Mouse (Mus musculus): ENCODE measurements around the gene Tubg1. TPM values are rescaled to one million over a fixed set of nuclear protein-coding genes. Genes with fewer than 3 reads are reported as not detected.
A peak's percentile ranks its signal among the peaks of the same experiment; 100 is the strongest.
"Not testable (repeated sequence)": the region's sequence is repeated elsewhere in the genome, so short reads cannot be mapped to it uniquely, and the experiment has no call there.

Gene Tubg1
- polyA plus RNA-seq, 1 experiment from 2014 or later: 72.6 TPM

DNA sequence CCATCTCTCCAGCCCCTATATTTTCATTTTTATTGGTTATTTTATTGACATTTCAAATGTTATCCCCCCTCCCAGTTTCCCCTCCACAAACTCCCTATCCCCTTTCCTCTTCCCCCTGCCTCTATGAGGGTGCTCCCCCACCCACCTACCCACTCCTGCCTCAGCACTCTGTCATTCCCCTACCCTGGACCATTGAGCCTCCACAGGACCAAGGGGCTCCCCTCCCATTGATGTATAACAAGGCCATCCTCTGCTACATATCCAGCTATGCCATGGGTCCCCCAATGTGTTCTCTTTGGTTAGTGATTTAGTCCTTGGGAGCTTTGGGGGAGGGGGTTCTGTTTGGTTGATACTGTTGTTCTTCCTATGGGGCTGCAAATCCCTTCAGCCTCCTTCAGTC lies 34.9 kb downstream of the Tubg1 start:
- no peak for ATAC-seq (replicated peaks; ENCODE audit: extremely low read depth, insufficient read depth, low FRiP score)
- Histone ChIP-seq H3K36me3 (ENCODE audit: control insufficient read depth, insufficient read depth) (no peaks in the 10 kb centered on the region), H3K4me3 (ENCODE audit: low read length) (no peak overlapping the region), H3K9ac (ENCODE audit: low read length) (no peak overlapping the region), H3K4me1 (ENCODE audit: control insufficient read depth, insufficient read depth, low read length) (peaks cover 6% of the 10 kb centered on the region; the same call in 1 of the 2 replicates), H3K27me3 (ENCODE audit: control insufficient read depth, insufficient read depth, low read length) (no peaks in the 10 kb centered on the region), H3K9me3 (replicated peaks; ENCODE audit: control insufficient read depth, low read length) (no peaks in the 10 kb centered on the region), H3K4me2 (ENCODE audit: low read depth, low read length) (no peak overlapping the region), H3K27ac (ENCODE audit: low read length) (no peak overlapping the region)

DNA sequence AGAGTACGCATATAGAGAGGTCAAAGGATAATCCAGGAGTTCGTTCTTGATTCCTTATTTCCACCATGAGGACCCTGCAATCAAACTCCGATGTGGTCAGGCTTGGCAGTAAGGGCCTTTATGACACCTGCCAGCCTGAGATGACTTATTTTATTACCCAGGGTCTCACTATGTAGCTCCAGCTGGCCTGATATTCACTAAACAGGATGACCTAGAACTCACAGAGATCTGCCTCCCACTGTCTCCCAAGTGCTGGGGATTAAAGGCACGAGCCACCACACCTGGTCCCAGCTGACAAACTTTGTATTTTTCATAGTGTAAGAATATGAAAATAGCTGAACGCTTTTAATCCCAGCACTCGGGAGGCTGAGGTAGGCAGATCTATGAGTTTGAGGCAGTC lies 35.4 kb downstream of the Tubg1 start:
- Histone ChIP-seq H3K4me3 (ENCODE audit: low read length) (no peak overlapping the region), H3K4me2 (ENCODE audit: low read depth, low read length) (peak overlapping the region; percentile 93; the same call in 1 of the 2 replicates), H3K4me1 (ENCODE audit: control insufficient read depth, insufficient read depth, low read length) (peaks cover 6% of the 10 kb centered on the region; the same call in 1 of the 2 replicates), H3K9ac (ENCODE audit: low read length) (no peak overlapping the region; the same call in 1 of the 2 replicates), H3K27ac (ENCODE audit: low read length) (no peak overlapping the region), H3K36me3 (ENCODE audit: control insufficient read depth, insufficient read depth) (no peaks in the 10 kb centered on the region), H3K27me3 (ENCODE audit: control insufficient read depth, insufficient read depth, low read length) (no peaks in the 10 kb centered on the region), H3K9me3 (replicated peaks; ENCODE audit: control insufficient read depth, low read length) (no peaks in the 10 kb centered on the region)
- no peak for ATAC-seq (replicated peaks; ENCODE audit: extremely low read depth, insufficient read depth, low FRiP score)
- WGBS: 70% methylated on average over 6 of the region's 6 CpGs

DNA sequence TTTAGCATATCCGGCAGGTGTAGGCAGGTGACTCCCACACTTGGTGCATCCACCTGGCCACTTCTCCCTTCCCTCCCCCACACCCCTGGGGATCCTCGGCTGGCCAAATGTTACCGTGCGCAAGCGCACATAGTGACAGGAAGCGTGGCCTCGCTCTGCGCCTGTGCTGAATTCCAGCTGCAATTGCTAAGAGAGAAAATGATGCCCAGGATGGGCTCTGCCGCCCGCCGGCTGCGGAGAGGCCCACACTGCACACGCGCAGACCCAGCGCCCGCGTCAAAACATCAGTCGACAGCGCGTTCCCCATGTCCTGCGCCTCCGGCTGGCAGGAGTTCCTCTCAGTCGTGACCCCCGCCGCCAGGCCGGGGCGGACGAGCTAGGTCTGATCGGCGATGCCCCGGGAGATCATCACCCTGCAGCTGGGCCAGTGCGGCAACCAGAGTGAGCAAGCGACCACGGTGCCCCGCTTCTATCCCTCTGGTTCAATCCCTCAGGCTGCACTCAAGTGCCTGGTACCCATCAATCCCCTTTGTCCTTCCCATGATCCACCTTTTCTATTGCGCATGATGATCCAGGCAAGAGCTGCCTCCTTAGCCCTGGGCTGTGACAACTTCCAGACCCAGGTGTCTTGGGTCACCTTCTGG lies 36.1 kb downstream of the Tubg1 start, which contains the start of gene Tubg2:
Tubg2 (plus strand) TSS at position 180 of the 644 bp plus-strand sequence.
- H3K4me2 ChIP-seq (ENCODE audit: low read depth, low read length): peak within 1 kb of the TSS; percentile 93
- ATAC-seq (replicated peaks; ENCODE audit: extremely low read depth, insufficient read depth, low FRiP score): peak; percentile 74
- H3K27ac ChIP-seq (ENCODE audit: low read length): peak within 1 kb of the TSS; percentile 39; the same call in 1 of the 2 replicates
- H3K9ac ChIP-seq (ENCODE audit: low read length): peak within 1 kb of the TSS; percentile 76
- peaks cover 6% of the 10 kb centered on the region; the same call in 1 of the 2 replicates for H3K4me1 ChIP-seq (ENCODE audit: control insufficient read depth, insufficient read depth, low read length)
- peak within 1 kb of the TSS; percentile 57 for H3K4me3 ChIP-seq (ENCODE audit: low read length)
- H3K9me3 ChIP-seq (replicated peaks; ENCODE audit: control insufficient read depth, low read length): no peaks in the 10 kb centered on the region
- WGBS: 3% methylated on average over 36 of the region's 36 CpGs
- no peaks in the 10 kb centered on the region for H3K36me3 ChIP-seq (ENCODE audit: control insufficient read depth, insufficient read depth)
- H3K27me3 ChIP-seq (ENCODE audit: control insufficient read depth, insufficient read depth, low read length): no peaks in the 10 kb centered on the region

DNA sequence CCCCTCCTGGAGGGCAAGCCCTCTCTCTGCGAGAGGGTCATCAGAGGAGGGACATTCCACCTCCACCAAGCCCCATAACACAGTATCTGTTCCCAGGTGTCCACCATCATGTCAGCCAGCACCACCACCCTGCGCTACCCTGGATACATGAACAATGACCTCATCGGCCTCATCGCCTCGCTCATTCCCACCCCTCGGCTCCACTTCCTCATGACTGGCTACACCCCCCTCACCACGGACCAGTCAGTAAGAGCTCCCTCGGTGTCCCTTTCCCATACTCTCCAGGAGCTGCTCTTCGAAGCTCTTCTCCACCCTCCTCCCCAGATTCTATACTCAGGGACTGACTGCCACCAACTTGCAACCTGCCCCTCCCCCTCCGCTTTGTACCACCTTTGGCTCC lies 40.4 kb downstream of the Tubg1 start:
- not testable (repeated sequence) for H3K27ac ChIP-seq (ENCODE audit: low read length); H3K4me2 ChIP-seq (ENCODE audit: low read depth, low read length); H3K9ac ChIP-seq (ENCODE audit: low read length); H3K4me1 ChIP-seq (ENCODE audit: control insufficient read depth, insufficient read depth, low read length); H3K9me3 ChIP-seq (replicated peaks; ENCODE audit: control insufficient read depth, low read length); H3K27me3 ChIP-seq (ENCODE audit: control insufficient read depth, insufficient read depth, low read length); H3K4me3 ChIP-seq (ENCODE audit: low read length); ATAC-seq (replicated peaks; ENCODE audit: extremely low read depth, insufficient read depth, low FRiP score)
- H3K36me3 ChIP-seq (ENCODE audit: control insufficient read depth, insufficient read depth): peaks cover 31% of the 10 kb centered on the region
- WGBS: 66% methylated on average over 8 of the region's 10 CpGs

DNA sequence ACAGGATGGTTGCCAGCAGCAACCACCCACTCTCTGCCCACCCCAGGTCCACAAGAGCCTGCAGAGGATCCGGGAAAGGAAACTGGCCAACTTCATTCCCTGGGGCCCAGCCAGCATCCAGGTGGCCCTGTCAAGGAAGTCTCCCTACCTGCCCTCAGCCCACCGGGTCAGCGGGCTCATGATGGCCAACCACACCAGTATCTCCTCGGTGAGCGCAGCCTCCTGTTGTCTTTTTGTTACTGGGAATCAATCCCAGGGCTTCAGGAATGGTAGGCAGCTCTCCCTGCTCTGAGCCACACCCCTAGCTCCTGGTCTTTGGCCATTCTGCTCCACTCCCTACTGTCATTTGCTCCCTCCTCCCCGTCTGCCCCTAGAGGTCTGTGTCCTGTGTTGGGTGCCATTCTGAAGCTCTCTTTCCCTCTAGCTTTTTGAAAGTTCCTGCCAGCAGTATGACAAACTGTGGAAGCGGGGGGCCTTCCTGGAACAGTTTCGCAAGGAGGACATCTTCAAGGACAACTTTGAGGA lies 41.3 kb downstream of the Tubg1 start:
- not testable (repeated sequence) for H3K4me3 ChIP-seq (ENCODE audit: low read length); H3K4me1 ChIP-seq (ENCODE audit: control insufficient read depth, insufficient read depth, low read length); H3K9ac ChIP-seq (ENCODE audit: low read length); H3K9me3 ChIP-seq (replicated peaks; ENCODE audit: control insufficient read depth, low read length); ATAC-seq (replicated peaks; ENCODE audit: extremely low read depth, insufficient read depth, low FRiP score); H3K27ac ChIP-seq (ENCODE audit: low read length); H3K4me2 ChIP-seq (ENCODE audit: low read depth, low read length); H3K27me3 ChIP-seq (ENCODE audit: control insufficient read depth, insufficient read depth, low read length)
- WGBS: 74% methylated on average over 6 of the region's 8 CpGs
- peaks cover 37% of the 10 kb centered on the region for H3K36me3 ChIP-seq (ENCODE audit: control insufficient read depth, insufficient read depth)

DNA sequence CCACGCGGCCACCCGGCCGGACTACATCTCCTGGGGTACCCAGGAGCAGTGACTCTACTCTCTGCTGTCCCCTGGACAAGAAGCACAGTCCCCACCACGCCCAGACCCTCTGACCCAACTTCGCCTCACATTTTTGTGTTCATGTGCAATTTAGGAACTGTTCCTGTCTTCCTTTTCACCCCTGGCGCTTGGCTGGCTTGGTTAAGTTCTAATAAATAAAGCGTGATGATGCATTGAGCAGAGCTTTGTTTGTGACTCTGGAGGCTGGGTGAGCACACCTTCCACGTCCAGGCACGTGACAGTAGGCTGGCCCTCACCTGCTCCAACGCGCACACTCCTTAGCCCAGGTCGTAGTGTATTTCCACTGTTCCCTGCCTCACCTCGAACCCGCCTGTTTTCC lies 41.8 kb downstream of the Tubg1 start:
- Histone ChIP-seq H3K36me3 (ENCODE audit: control insufficient read depth, insufficient read depth) (peaks cover 42% of the 10 kb centered on the region), H3K4me3 (ENCODE audit: low read length) (no peak overlapping the region), H3K9me3 (replicated peaks; ENCODE audit: control insufficient read depth, low read length) (no peaks in the 10 kb centered on the region), H3K27ac (ENCODE audit: low read length) (no peak overlapping the region), H3K4me2 (ENCODE audit: low read depth, low read length) (no peak overlapping the region), H3K9ac (ENCODE audit: low read length) (no peak overlapping the region), H3K4me1 (ENCODE audit: control insufficient read depth, insufficient read depth, low read length) (peaks cover 2% of the 10 kb centered on the region; the same call in 1 of the 2 replicates), H3K27me3 (ENCODE audit: control insufficient read depth, insufficient read depth, low read length) (peaks cover 13% of the 10 kb centered on the region)
- ATAC-seq (replicated peaks; ENCODE audit: extremely low read depth, insufficient read depth, low FRiP score): no peak
- WGBS: 87% methylated on average over 15 of the region's 15 CpGs

DNA sequence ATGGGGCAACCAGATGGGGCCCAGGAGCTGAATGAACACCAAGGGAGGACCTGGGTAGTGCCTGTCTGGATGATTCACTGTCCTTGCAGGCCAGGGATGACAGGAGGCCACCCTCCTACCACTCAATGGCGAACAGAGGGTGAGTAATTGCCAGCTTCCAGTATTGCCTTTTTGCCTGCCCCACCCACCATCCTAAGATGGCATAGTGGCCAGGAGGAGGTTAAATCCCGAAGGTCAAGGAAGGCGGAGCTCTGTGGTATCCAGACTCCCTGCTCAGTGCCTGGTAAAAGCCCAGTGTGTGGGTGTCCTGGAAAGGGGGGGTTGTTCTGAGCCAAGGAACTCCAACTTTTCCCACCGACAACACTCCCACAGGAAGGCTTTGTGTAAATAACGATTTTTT lies 42.6 kb downstream of the Tubg1 start:
- H3K9ac ChIP-seq (ENCODE audit: low read length): no peak overlapping the region
- 63% methylated on average over 5 of the region's 5 CpGs for WGBS
- no peak for ATAC-seq (replicated peaks; ENCODE audit: extremely low read depth, insufficient read depth, low FRiP score)
- H3K4me1 ChIP-seq (ENCODE audit: control insufficient read depth, insufficient read depth, low read length): peaks cover 2% of the 10 kb centered on the region; the same call in 1 of the 2 replicates
- no peak overlapping the region for H3K4me2 ChIP-seq (ENCODE audit: low read depth, low read length)
- no peak overlapping the region for H3K27ac ChIP-seq (ENCODE audit: low read length)
- H3K36me3 ChIP-seq (ENCODE audit: control insufficient read depth, insufficient read depth): peaks cover 49% of the 10 kb centered on the region
- no peaks in the 10 kb centered on the region for H3K9me3 ChIP-seq (replicated peaks; ENCODE audit: control insufficient read depth, low read length)
- peaks cover 18% of the 10 kb centered on the region for H3K27me3 ChIP-seq (ENCODE audit: control insufficient read depth, insufficient read depth, low read length)
- H3K4me3 ChIP-seq (ENCODE audit: low read length): no peak overlapping the region

DNA sequence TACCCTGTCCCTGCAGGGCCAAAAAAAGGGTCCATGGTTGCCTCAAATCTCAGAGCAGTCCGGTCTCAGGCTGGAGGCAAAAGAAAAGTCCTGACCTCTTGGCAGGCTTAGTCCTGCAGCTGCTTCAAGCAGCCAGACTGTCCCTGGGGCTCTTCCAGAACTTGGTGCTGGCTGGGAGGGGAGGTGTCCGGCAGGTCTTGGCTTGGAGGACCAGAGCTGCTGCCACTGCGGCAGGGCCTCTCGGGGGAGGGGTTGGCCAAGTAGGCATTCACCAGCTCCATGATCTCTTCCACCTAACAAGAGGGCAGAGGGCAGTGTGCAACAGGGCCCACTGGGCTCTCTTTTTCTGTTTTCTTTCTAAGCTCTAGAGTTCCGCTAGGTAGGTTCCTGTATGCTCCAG lies 43.0 kb downstream of the Tubg1 start:
- Histone ChIP-seq H3K36me3 (ENCODE audit: control insufficient read depth, insufficient read depth) (peaks cover 54% of the 10 kb centered on the region), H3K4me2 (ENCODE audit: low read depth, low read length) (no peak overlapping the region), H3K4me1 (ENCODE audit: control insufficient read depth, insufficient read depth, low read length) (peaks cover 2% of the 10 kb centered on the region; the same call in 1 of the 2 replicates), H3K4me3 (ENCODE audit: low read length) (no peak overlapping the region), H3K9me3 (replicated peaks; ENCODE audit: control insufficient read depth, low read length) (no peaks in the 10 kb centered on the region), H3K27me3 (ENCODE audit: control insufficient read depth, insufficient read depth, low read length) (peaks cover 20% of the 10 kb centered on the region), H3K9ac (ENCODE audit: low read length) (no peak overlapping the region), H3K27ac (ENCODE audit: low read length) (no peak overlapping the region)
- WGBS: 60% methylated on average over 5 of the region's 5 CpGs
- no peak for ATAC-seq (replicated peaks; ENCODE audit: extremely low read depth, insufficient read depth, low FRiP score)

All from heart, embryonic 16.5 days (tissue).